Mouse (Mus musculus): Measurements from ENCODE around the gene Faap24. TPM values are rescaled to one million over a fixed set of nuclear protein-coding genes. Genes with fewer than 3 reads are reported as not detected.

Faap24 gene
- polyA plus RNA-seq, 1 experiment from 2014 or later = 20.1 TPM

DNA sequence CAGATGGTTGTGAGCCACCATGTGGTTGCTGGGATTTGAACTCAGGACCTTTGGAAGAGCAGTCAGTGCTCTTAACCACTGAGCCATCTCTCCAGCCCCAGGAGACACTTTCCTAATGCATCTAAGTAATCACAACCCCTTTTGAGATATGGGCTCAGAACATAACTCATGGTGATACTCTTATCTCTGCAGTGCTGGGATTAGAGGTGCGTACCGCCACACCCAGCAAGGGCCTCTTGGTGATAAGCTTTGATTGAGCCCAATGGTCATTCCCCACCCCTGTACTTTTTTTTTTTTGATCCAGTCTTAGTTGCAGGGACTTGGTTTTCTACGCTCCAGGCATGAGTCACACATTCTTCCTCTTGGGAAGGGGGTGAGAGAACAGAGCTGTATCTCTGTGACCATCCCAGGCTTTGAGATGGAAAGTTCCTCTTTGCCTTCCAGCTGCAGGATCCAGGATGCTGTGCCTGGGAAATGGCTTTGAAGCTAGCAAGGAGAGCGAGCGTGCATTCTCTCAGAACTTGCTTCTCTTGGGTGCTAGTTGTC is 51.8 kb downstream of the Faap24 start:
- WGBS = 92% methylated on average over 5 of the region's 5 CpGs
- Histone ChIP-seq H3K36me3 (replicated peaks; ENCODE audit: control insufficient read depth, insufficient read depth, low read depth, low read length) (no peaks in the 10 kb centered on the region), H3K9me3 (replicated peaks; ENCODE audit: control insufficient read depth, low read length) (no peaks in the 10 kb centered on the region), H3K4me2 (ENCODE audit: low read depth, low read length) (no peak overlapping the region), H3K4me1 (ENCODE audit: control insufficient read depth, insufficient read depth, low read length) (no peaks in the 10 kb centered on the region), H3K4me3 (ENCODE audit: low read depth, low read length) (no peak overlapping the region), H3K27me3 (ENCODE audit: control insufficient read depth, insufficient read depth, low read length) (no peaks in the 10 kb centered on the region), H3K9ac (replicated peaks; ENCODE audit: low read length) (no peak overlapping the region), H3K27ac (replicated peaks; ENCODE audit: low read depth, low read length) (no peak overlapping the region)
- no peak for ATAC-seq (replicated peaks; ENCODE audit: insufficient number of reproducible peaks, low FRiP score, low TSS enrichment, low read depth)
- DNase-seq (ENCODE audit: low spot score) = no peak

DNA sequence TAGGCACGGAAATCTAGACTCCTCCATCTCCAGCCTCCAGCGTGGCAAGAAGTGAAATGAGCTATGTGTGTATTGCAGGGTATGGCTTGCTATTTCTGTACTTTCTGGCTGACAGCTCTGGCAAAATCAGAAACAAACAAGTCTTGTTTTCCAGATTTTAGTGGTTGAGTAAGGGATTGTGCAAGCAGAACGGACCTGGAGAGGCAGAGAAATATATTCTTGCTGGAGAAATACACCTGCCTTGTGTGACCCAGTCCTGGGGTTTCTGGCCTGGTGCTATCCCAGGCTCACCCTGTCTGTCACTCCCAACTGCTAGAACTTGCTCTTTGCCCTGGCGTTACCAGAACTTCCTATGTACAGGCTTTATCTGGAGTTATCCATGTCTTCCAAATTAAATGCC is 54.1 kb downstream of the Faap24 start:
- Histone ChIP-seq H3K4me3 (ENCODE audit: low read depth, low read length) (no peak overlapping the region), H3K9ac (replicated peaks; ENCODE audit: low read length) (no peak overlapping the region), H3K9me3 (replicated peaks; ENCODE audit: control insufficient read depth, low read length) (no peaks in the 10 kb centered on the region), H3K36me3 (replicated peaks; ENCODE audit: control insufficient read depth, insufficient read depth, low read depth, low read length) (no peaks in the 10 kb centered on the region), H3K4me1 (ENCODE audit: control insufficient read depth, insufficient read depth, low read length) (no peaks in the 10 kb centered on the region), H3K27me3 (ENCODE audit: control insufficient read depth, insufficient read depth, low read length) (no peaks in the 10 kb centered on the region), H3K4me2 (ENCODE audit: low read depth, low read length) (no peak overlapping the region), H3K27ac (replicated peaks; ENCODE audit: low read depth, low read length) (no peak overlapping the region)
- WGBS = 74% methylated on average over 4 of the region's 4 CpGs
- DNase-seq (ENCODE audit: low spot score) (no peak), ATAC-seq (replicated peaks; ENCODE audit: insufficient number of reproducible peaks, low FRiP score, low TSS enrichment, low read depth) (no peak)

Other genes with a start within 250 kb of the Faap24 start
- gene Slc7a10, start 210.5 kb downstream of the Faap24 start, polyA plus RNA-seq (2014; fragmentation: Nextera tagmentation; extraction: Ambion mirVana) = 0.24 and 0.78 TPM in 2 replicates
- gene Lrp3, start 181.3 kb downstream of the Faap24 start, polyA plus RNA-seq (2014; fragmentation: Nextera tagmentation; extraction: Ambion mirVana) = 8.8 and 9.0 TPM in 2 replicates
- gene Gpatch1, start 78.4 kb downstream of the Faap24 start, polyA plus RNA-seq (2014; fragmentation: Nextera tagmentation; extraction: Ambion mirVana) = 18.0 and 19.8 TPM in 2 replicates
- 3.1 and 5.4 TPM in 2 replicates for gene Rhpn2, start 62.7 kb downstream of the Faap24 start, polyA plus RNA-seq (2014; fragmentation: Nextera tagmentation; extraction: Ambion mirVana)
- 37.5 and 41.1 TPM in 2 replicates for gene Cep89, start 199 bp upstream of the Faap24 start, polyA plus RNA-seq (2014; fragmentation: Nextera tagmentation; extraction: Ambion mirVana)
- 0.70 TPM in 1 of 2 replicates, not detected in the other for gene Slc7a9, start 52.0 kb upstream of the Faap24 start, polyA plus RNA-seq (2014; fragmentation: Nextera tagmentation; extraction: Ambion mirVana)
- gene Tdrd12, start 140.9 kb upstream of the Faap24 start, polyA plus RNA-seq (2014; fragmentation: Nextera tagmentation; extraction: Ambion mirVana) = 0.48 TPM in 1 of 2 replicates, not detected in the other
- 49.1 TPM in 2 replicates for gene Nudt19, start 159.5 kb upstream of the Faap24 start, polyA plus RNA-seq (2014; fragmentation: Nextera tagmentation; extraction: Ambion mirVana)
- 0.07 and 0.14 TPM in 2 replicates for gene Rgs9bp, start 188.7 kb upstream of the Faap24 start, polyA plus RNA-seq (2014; fragmentation: Nextera tagmentation; extraction: Ambion mirVana)
- gene Ankrd27, start 189.4 kb upstream of the Faap24 start, polyA plus RNA-seq (2014; fragmentation: Nextera tagmentation; extraction: Ambion mirVana) = 31.5 and 36.4 TPM in 2 replicates